Mouse (Mus musculus) left cerebral cortex, adult 18-20 months (tissue): ENCODE data around the gene Pdhb. TPM values are rescaled to one million over a fixed set of nuclear protein-coding genes. Genes with fewer than 3 reads are reported as not detected.
"Not testable (repeated sequence)": the region's sequence is repeated elsewhere in the genome, so short reads cannot be mapped to it uniquely, and the experiment has no call there.

Experiments used
- DNase-seq, 2 experiments: peaks; one replicate each; pipeline ENCODE4 v3.0.0; 2021 to 2022; ENCODE audit warnings: low spot score in 2 of 2, mixed read lengths in 1 of 2
- total RNA-seq, 2 experiments: library from RNA; stranded (reverse); gene quantifications; 2 replicates each; pipeline ENCODE4 v1.2.3; 2021

The Pdhb gene
- total RNA-seq, 2 experiments from 2014 or later, result 156 to 161 TPM

GRCm38 (mm10) chr14:8139724-8140710, 32.8 kb downstream of the Pdhb start:
- DNase-seq, result no peak

GRCm38 (mm10) chr14:8135130-8135529, 37.7 kb downstream of the Pdhb start:
- DNase-seq, result peak; percentile 26 to 54

GRCm38 (mm10) chr14:8134234-8134633, 38.6 kb downstream of the Pdhb start:
- no peak for DNase-seq

- peak; percentile 17 to 18 for DNase-seq
These were observed 40.0 kb downstream of the Pdhb start for GRCm38 (mm10) chr14:8132789-8133188.

- no peak for DNase-seq
These were observed 44.9 kb downstream of the Pdhb start for GRCm38 (mm10) chr14:8127971-8128370.

DNA sequence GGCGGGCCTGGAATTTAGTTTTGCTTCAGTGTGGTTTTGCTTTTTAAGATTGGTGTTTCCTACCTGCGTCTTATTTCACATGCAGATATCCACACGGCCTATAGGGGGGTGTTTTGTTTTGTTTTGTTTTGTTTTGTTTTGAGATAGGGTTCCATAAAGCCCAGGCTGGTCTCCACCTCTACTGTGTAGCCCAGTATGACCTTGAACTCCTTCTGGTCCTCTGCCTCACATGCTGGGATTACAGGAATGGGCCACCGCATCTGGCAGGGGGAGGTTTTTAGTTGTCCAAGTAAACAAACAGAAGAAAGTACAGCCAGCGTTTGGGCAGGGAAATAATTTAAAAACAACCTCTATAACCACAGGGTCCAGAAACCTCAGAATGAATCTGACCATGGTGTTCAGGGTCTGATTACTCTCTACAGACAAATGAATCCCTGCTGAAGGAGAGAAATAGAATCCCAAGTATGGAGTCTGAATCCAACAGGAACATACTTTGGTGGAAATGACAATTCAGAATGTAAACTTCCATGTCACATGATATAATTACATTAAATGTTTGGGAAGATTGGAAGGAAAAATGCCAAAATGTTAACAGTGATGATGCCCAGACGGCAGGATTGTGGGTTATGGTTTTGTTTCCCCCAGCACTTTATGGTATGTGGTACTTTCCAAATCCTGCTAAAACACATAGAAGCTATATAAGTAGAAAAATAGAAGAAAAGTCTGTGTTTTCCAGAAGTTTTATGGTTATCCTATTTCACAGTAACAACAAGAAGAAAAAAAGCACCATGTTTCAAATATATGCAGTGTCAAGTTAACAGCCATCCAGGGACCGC, 48.6 kb downstream of the Pdhb start:
- DNase-seq, result no peak

GRCm38 (mm10) chr14:8123611-8124010, 49.2 kb downstream of the Pdhb start:
- DNase-seq, result not testable (repeated sequence)

DNA sequence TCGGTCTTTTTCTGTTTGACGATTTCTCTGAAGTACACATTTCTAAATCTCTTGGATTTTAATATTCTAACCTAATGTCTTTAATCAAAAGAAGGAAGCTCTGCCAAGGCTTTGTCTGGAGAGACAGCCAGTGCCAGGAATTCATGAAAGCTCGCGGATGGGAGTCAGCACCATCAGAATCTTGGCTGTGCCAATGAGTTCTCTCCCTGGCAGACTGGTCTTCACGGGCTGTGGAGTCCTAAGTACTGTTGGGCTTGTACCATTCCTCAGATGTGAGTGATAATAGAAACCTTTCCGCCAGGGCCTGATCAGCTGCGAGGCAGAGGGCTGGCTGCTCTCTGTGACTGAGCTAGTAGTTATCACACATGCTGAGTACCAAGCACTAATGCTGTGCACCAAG, 49.7 kb downstream of the Pdhb start:
- DNase-seq, result no peak

DNA sequence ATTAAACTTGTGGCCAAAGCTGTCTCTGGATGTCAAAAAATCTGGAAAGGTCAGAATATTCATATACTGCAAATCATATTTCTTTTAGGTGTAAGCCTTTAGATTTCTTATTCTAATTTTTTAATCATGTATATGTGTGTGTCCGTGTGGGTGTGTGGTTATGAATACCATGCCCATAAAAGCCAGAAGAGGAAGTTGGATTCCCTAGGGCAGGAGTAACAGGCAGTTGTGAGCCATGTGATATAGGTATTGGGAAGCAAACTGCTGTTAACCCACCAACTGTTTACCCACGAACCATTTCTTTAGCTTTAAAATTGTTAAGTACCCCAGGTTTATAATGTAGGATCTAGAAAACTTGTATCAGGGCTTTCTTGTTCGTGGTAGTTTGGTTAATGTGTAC, 52.9 kb downstream of the Pdhb start:
- no peak for DNase-seq

GRCm38 (mm10) chr14:8119454-8119853, 53.4 kb downstream of the Pdhb start:
- DNase-seq, result no peak

GRCm38 (mm10) chr14:8117371-8117770, 55.5 kb downstream of the Pdhb start:
- DNase-seq, result no peak

Other genes starting within 250 kb of the Pdhb start
- not detected for gene Gm45521, start 215.7 kb downstream of the Pdhb start, total RNA-seq
- gene Dnase1l3, start 178.5 kb downstream of the Pdhb start, total RNA-seq, result not detected
- gene Abhd6, start 170.1 kb downstream of the Pdhb start, total RNA-seq, result 10 to 100 TPM; 74.8 to 75.0 TPM
- 10 to 100 TPM; 28.1 to 28.9 TPM for gene Rpp14, start 92.7 kb downstream of the Pdhb start, total RNA-seq
- 10 to 100 TPM; 36.7 to 37.9 TPM for gene Pxk, start 74.8 kb downstream of the Pdhb start, total RNA-seq
- gene Kctd6, start 41.1 kb upstream of the Pdhb start, total RNA-seq, result 10 to 100 TPM; 40.9 to 43.6 TPM
- not detected for gene Acox2, start 86.3 kb upstream of the Pdhb start, total RNA-seq
- 100 to 1,000 TPM; 213 to 316 TPM for gene Fam107a, start 145.0 kb upstream of the Pdhb start, total RNA-seq
- gene Oit1, start 205.7 kb upstream of the Pdhb start, total RNA-seq, result not detected